Mouse (Mus musculus): ENCODE data around the gene Catip.
"Not testable (repeated sequence)": the region's sequence is repeated elsewhere in the genome, so short reads cannot be mapped to it uniquely, and the experiment has no call there.

The Catip gene

DNA sequence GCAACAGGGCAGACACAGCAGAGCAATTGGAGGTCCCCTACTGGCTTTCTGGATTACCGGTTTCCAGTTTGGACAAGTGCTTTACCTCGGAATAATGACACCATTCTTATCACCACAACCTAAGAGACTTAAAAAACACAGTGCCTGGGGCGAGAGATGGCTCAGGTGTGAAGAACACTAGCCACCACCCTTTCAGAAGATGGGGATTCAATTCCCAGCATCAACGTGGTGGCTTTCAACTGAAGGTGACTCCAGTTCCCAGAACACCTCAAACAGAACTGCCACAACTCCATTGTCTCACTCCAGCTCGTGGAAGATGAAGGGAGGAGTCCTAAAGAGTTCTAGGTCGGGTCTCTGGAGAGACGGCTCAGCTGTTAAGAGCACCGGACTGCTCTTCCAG is 23.6 kb downstream of the Catip start:
- no peak for DNase-seq

GRCm38 (mm10) chr1:74386363-74386713 is 24.4 kb downstream of the Catip start:
- no peak for DNase-seq

- DNase-seq = peak; percentile 95 to 98
These were observed 24.9 kb downstream of the Catip start for GRCm38 (mm10) chr1:74386714-74387385.

DNA sequence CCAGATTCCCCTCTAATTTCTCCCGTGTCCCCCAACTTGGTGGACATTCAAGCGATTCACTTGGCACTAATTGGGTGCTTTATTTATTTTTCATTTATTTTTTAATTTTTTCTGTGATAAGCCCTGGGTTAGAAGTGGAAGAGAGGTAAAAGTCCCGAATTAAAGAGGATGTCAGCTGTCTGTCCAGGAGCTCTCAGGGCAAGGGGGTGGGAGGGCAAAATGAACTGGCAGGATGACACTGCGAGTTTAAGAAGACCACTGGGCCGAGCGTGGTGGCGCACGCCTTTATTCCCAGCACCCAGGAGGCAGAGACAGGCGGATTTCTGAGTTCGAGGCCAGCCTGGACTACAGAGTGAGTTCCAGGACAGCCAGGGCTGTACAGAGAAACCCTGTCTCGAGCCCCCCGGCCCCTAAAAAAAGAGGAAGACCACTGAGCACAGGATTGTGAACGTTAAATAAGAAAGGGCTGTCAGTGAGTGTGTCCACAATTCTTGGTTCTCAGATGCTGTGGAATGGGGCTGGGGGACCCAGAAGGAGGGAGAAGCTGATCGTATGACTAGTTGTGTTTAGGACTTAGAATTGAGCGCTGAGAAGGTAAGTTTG is 25.6 kb downstream of the Catip start:
- DNase-seq = peak in 1 of 2 experiments; percentile 33

- no peak for DNase-seq
These were observed 26.6 kb downstream of the Catip start for GRCm38 (mm10) chr1:74388398-74388920.

- DNase-seq = no peak
These were observed 28.0 kb downstream of the Catip start for GRCm38 (mm10) chr1:74389831-74390286.

DNA sequence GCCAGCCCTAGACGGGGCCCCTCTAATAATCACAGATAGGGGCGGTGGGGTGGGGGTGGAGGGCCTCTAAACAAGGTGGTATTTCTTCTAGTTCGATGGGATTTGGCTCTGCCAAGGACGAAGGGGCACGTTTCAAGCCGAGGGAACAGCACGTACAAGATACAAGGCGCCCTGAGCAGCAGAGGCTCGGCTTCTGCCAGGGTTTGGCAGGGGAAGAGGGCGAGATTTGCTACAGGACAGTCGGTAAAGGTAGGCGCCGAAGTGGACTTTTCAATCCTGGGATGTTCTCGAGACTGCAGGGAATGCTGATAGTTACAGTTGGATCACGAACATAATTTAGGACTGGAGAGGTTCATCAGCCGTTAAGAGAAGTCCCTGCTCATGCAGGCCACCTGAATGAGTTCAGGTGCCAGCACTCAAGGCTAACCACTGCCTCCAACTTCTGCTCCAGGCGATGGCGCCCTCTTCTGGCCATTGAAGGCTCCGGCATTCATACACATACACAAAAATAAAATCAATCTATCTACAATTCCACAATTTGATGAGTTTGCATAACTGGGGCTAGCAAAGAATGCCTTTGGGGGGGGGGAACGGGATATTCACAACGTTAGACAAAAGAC is 28.5 kb downstream of the Catip start:
- DNase-seq = peak; percentile 62 to 77

DNA sequence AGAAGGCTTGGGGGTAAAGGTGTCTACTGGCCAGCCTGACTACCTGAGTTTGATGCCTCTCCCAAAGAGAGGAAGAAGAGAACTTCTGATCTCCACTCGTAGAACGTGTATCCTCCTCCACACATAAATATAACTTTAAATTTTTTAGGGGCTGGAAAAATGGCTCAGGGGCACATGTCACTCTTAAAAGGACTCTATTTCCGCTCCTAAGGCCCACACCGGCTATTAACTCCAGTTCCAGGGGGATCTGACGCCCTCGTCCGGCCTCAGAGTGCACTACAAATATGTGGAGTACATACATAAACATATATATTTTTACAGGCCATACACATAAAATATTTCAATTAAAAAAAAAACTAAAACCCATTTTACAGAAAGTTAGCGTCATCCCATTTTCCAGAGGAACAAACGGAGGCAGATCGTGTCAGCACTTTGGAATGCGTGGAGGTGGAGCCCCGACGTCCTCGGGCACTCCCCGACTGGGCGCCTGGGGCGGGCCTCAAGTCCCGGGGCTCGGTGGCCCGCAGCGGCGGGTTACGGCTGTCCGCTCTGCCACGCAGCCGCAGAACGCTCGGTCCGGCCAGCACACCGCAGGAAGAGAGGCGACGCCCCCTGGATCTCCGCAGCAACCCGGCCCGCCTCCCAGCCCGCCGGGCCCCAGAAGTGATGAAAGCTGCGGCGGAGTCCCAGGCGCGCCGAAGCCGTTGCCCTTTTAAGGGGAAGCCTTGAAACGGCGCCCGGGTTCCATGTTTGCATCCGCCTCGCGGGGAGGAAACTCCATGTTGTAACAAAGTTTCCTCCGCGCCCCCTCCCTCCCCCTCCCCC is 29.2 kb downstream of the Catip start, which contains the start of gene Ctdsp1:
Ctdsp1 (plus strand) TSS at position 586 of the 825 bp plus-strand sequence.
- DNase-seq = peak; percentile 97 to 98

DNA sequence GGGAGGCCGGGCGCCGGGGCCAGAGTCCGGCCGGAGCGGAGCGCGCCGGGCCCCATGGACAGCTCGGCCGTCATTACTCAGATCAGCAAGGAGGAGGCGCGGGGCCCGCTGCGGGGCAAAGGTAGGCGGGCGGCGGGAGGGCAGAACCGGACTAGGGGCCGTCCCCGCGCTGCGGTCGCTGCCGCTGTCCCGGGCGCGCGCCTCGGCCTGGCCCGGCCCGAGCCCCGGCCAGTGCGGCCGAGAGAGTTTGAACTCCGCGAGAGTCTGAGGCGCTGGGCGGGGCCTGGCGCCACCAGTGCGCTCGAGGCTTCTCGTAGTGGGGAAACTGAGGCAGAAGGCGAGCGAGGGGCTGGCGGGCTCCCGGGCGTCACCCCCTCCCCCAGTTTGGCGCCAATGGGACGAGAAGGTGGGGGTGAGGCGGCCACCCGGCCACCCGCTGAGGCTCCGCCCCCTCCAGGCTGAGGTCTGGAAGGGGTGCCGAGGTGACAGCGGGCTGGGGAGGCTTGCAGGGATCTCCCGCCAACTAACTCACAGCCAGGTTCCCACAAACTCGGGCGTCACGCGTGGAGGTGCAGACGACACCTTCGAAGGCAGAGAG is 30.0 kb downstream of the Catip start:
- peak; percentile 74 for DNase-seq

GRCm38 (mm10) chr1:74392446-74392994 is 30.6 kb downstream of the Catip start:
- peak in 1 of 2 experiments; percentile 32 for DNase-seq

DNA sequence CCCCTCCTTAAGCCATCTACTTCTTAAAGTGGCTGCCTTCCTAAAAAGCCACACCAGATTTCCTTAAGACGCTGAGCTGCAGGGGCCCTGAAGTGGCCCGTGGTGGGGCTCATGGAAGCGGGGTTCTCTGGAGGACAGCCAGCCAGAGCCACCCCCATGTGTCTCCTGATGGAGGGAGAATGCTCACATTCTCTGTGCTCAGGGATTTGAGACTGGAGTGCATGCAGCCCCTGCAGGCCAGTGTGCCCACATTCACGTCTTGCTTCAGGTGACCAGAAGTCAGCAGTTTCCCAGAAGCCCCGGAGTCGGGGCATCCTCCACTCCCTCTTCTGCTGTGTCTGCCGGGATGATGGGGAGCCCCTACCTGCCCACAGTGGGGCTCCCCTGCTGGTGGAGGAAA is 31.1 kb downstream of the Catip start:
- DNase-seq = peak; percentile 24 to 34

DNA sequence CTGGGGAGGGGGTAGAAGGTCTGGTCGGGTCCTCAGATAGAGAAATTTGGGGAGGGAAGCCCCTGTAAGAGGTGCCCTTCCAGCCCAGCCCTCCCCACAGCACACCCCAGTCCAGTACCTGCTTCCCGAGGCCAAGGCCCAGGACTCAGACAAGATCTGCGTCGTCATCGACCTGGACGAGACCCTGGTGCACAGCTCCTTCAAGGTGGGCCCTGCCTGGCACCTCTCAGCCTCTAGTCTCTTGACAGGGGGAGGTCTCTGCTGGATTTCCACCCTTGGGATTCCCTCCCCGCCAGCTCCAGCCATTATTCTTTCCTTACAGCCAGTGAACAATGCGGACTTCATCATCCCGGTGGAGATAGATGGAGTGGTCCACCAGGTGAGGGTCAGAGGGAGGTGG is 31.8 kb downstream of the Catip start:
- DNase-seq = no peak

GRCm38 (mm10) chr1:74394311-74394710 is 32.4 kb downstream of the Catip start:
- DNase-seq = no peak

DNA sequence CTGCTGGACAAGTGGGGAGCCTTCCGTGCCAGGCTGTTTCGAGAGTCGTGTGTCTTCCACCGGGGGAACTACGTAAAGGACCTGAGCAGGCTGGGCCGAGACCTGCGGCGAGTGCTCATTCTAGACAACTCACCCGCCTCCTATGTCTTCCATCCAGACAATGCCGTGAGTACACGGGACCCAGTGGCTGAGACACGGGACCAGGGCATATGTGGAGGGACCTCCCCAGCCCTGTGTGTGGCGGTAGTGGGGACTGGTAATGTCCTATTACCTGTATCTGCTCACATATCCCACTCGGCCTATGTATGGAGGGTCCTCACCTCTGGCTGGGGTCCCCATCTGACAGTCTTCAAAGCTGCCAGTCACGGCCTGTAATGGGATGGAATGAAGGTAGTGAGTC is 33.0 kb downstream of the Catip start:
- no peak for DNase-seq

- no peak for DNase-seq
These were observed 33.4 kb downstream of the Catip start for GRCm38 (mm10) chr1:74395290-74395689.

- not testable (repeated sequence) for DNase-seq
These were observed 34.7 kb downstream of the Catip start for GRCm38 (mm10) chr1:74396456-74397222.

- peak; percentile 95 to 98 for DNase-seq
These were observed 35.5 kb downstream of the Catip start for GRCm38 (mm10) chr1:74397268-74397918.

DNA sequence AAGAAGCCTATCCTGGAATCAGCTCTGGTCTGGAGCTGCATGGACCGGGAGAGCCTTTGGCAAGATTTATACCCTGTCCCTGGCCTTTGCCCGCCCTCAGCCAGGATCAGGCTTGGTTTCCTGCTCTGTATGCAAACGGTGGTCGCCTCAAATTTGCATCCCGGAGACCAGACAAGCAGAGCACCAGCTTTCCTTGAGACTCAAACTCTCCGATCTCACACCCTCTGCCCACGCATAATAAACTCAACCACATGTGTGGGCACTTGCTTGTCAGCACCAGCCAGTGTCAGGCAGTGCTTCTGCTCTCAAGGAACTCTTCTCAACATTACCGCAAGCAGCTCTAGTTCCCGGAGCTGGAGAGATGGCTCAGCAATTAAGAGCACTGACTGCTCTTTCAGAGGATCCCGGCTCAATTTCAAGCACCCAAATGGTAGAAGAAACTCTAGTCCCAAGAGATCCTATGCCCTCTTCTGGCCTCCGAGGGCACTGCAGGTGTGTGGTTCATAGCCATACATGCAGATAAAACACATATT is 36.1 kb downstream of the Catip start:
- peak; percentile 76 to 86 for DNase-seq

DNA sequence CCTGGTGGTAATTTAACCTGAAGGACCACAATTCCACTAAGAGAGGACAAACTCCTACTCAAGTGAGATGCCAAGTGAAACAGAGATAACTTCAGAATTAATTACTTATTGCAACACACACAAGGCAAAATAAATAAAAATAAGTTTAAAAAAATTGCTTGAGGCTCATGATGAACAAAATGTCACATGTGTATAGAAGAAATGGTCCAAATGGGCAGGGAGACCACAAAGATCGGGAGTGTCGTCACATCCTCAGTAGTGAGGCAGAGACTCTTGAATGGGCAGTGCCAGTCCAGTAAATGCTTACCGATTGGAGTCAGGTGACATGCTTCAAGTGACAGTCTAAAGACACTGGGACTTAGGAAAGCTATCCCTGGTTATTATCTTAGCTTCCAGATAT is 38.6 kb downstream of the Catip start:
- DNase-seq = no peak

DNA sequence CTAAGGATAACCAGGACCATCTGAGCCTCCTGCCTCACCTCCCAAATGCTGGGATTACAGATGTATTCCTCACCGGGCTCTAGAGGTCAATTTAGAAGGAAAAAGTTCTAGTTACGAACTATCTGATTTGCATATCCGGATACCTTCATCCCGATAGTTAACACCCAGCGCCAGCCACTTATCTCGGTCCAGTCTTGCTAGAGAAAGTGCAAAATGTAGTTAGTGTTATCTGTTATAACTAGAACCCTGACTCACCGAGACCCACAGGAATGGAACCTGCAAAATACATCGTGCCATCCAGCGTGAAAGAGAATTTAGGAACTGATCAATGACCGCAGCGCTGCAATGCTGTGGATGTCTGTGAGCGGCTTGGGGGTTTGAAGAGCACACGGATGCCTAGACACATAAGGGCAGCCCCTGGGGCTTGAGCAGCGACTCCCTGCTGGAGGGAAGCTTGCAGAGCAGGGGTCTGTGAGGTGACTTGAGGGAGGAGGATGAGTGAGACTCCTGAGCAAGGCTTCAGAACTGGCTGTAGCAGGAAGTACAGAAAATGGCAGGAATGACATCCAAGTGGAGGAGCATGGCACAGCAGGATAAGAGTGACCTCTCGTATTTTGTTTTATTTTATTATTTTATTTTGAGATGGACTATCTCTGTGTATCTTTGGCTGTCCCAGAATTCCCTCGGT is 39.3 kb downstream of the Catip start:
- DNase-seq = no peak
